Mouse (Mus musculus): ENCODE results near the gene Tenm1. TPM values are rescaled to one million over a fixed set of nuclear protein-coding genes. Genes with fewer than 3 reads are reported as not detected.

Gene Tenm1
- total RNA-seq (2021), result 10 to 100 TPM; 38.1 to 47.5 TPM

DNA sequence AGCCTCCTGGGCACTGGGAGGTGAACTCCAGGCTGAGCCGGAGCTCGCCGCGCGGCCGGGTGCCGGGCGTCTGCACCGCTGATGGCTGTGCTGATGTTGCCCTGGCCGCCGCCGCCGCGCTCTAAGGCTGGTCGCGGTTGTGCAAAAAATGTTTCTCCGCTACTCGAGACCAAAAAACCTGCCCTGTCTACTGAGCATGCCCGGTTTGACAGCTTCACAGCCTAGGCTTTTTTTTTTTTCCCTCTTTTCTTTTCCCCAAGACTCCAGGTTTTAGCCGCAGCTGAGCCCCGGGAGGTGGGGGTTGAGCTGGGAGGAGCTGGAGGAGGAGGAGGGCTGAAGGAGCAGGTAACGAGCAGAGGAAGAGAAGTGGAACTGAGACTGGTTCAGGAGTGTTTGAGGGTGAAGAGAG, at the start of gene Tenm1:
Tenm1 (minus strand) TSS at position 272 of the 409 bp plus-strand sequence.
- peak; percentile 43 to 59 for DNase-seq

DNA sequence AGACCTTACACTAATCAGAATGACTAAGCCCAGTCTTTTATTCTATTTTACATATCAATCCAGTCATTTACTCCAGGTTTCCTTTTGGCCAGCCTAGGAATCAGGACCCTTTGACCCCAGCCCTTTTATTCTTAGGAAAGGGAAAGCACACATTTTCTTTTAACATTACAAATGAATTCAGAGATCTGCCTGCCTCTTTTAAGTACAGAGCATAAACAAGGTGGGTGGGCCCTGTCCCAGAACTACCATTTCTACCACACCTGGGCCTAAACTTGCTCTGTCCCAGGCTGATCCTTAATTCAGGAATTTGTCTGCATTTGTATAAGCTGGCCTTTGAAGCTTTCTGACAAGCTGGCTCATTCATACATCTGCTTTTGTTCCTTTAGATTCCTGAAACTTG, 38.4 kb upstream of the Tenm1 start:
- DNase-seq, result no peak

DNA sequence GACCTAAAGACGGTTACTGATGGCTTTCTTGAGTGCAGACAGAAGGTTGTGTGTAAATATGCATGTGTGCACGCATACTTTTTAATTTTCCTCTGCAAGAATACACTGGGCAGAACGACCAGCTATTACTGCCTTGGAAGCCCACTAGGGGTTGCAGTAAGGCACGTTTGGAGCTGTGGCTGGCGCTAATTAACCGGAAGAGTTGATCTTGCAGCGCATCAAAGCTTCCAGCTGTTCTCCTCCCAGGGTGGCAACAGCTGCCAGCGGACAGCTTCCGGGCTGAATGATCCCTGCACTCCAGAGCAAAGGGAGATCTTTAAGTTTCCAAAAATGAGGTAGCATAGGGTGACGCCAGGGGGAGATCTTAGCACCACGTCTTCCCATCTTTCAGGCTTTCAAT, 1.7 kb upstream of the Tenm1 start:
- DNase-seq, result peak in 1 of 2 experiments; percentile 10

DNA sequence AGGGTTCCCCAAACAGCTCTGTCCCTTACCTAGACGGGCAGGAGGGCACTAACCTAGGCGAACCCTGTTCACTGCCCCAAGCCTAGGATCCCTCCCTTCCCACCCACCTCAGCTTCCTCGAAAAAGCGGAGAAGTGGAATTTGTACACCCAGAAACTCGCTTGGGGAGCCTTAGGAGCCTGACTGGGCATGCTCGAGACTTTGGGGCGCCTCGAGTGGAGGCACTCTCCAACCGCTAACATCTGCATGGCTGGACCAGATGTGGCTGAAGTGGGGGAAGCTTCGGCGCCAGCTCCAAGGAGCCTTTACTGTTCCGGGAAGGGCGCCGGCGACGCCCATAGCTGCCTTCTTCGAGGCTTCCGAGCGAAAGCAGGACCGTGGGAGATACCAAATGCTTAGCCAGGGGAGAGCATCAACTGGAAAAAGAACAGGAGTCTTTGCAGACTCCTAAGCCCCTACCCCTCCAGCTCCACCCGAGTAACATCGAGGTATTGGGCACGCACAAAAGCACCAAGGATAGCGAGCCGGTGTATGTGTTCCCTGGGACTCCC, 1.1 kb upstream of the Tenm1 start:
- peak; percentile 18 to 20 for DNase-seq

DNA sequence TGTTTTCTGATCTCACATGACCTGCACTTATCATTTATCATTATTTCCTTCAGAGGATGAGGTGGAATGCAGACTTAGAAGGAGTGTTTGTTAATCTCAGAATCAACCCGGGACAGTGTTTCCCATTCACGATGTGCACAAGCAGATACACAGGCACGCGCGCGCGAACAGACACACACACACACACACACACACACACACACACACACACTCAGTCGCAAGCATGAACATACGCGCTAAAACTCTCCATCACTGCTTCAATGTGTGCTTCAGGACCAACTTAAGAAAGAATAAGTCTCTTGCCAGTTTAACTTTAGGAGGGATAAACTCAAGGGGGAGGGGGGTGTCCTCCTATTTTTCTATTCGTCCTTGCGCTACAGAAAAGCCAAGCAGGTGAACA, 411 bp upstream of the Tenm1 start:
- peak in 1 of 2 experiments; percentile 2 for DNase-seq

DNA sequence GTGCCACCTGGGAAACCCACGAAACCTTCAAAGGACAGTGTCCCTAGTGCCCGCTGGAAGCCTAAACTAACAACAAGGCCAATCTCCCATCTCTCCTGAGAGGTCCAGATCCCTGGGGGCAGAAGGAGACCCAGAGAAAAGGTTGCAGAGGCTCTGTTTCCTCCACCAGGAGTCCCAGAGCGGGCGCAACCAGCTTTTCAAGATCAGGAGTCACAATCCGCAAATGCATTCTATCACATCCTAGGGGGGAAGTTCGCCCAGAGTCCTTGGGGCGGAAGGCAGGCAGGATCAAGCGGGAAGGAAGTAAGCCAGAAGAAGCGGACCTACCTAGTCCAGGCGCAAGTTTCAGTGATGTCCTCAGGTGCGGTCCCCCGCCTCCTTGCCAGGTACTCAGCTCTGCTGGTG, 963 bp downstream of the Tenm1 start:
- DNase-seq, result peak; percentile 9

DNA sequence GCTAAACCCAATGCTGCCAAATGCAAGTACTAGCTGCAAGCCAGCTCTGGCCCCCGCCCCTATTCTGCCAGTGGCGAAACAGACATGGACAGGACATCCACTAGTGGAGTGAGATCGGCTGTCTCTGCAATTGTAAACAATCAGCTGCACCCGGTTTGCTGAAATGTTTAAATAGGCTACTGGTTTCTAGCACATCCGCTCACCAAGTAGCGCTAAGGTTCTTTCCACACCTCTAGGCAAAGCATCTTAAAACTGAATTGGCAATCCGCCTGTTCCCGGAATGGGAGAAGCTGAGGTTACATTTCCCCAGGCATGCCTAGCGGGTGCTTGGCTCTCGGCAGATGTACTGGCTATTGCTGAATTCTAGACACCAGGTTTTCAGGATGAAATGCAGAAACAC, 1.8 kb downstream of the Tenm1 start:
- peak in 1 of 2 experiments; percentile 9 for DNase-seq

DNA sequence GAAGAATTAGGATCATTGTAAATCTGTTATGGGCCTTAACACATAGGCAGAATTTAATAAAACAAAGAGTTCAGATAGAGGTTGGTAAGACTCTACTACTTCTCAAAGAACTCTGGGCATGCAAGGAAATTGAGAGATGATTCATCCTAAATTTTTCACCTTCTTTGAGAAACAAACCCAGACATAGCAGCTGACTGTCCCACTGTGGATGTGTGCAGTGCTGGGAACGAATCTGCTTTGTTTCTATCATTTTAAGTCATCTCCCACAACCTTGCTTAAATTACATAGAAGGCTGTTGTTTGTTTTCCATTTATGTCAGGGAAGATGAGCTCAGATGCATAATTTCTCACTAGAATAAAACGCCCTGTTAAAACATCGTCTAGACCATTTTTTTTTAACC, 31.0 kb downstream of the Tenm1 start:
- DNase-seq, result no peak

DNA sequence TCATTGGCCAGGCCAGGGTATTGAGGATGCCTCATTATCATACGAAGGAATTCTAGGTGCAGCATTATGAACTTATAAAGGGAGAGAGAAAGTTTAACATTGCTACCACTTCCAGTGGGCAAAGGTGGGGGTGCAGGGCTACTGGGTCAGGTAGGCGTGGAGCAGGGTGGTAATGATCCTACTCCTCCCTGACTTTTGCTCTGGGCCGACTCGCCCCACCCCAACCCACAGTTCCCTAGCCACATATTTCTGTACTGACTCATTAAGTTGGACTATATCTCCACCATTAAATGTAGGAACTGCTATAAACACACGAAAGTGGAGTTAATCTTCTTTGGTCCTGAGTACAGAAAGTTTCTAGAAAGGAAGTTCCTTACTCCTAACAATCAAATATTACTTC, 40.8 kb downstream of the Tenm1 start:
- no peak for DNase-seq

DNA sequence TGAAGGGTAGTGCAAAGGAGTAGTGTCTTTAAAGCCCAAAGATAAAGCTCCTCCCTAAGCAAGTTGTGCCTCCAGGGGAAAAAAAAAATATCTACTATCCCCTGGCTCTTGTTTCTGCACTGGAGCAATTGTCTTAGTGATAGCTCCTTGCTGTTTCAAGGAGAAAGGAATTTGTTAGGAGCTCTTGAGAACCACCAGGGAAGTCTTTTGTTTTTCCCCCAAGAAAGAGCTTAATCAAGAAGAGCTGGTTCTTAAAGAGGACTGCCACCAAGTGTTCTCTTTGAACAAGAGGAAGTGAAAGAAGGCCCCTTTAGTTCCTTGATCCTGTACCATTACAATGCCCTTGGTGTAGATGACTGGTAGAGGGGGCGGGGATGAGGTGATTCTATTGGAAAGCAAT, 56.4 kb downstream of the Tenm1 start:
- DNase-seq, result no peak

DNA sequence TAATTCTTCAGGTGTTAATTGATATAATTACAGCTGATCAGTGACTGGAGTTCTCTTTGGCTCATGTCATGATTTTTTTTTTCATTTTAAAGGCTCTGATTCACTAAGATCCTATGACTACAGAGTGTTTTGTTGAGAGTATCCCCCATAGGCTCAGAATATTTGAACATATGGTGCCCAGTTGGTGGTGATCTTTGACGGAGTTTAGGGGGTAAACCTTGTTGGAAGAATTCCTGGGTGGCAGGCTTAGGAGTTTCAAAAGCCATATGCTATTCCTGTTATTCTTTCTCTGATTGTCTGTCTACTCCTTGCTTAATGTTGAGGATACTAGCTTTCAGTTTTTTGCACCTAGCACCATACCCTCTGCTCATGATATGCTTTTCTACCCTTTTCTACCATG, 109.6 kb downstream of the Tenm1 start:
- DNase-seq, result no peak

DNA sequence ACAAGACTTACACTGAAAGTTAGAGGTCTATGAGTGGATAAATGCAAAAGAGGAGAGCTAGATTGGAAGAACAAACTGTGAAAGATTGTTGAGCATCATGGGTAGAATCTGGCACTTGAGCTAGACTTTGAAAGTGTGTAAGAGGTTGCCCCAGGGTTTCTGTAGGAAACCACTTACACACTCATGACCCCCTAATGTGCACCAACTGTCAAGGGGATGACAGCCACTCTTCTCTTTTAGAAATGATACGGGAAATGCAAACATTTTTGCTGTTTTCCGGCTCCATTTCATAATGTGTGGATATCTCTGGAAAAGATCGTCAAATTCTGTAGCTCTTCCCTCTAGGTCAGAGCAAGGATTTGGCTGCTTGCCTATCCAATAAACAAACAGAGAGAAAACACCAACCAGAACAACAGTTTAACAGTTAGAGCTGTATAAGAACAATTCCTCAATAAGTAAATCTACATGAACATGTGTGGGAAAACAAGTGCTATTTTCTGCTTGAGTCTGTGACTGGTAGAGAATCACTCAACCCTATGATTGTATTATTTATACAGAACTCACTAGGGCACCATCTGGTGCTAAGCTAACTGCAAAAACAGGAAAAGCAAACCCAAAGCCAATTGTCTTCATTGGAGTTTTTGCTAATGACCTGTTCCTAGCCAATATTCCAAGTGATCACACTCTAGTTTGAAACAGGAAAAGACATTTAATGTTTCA, 111.0 kb downstream of the Tenm1 start:
- no peak for DNase-seq

DNA sequence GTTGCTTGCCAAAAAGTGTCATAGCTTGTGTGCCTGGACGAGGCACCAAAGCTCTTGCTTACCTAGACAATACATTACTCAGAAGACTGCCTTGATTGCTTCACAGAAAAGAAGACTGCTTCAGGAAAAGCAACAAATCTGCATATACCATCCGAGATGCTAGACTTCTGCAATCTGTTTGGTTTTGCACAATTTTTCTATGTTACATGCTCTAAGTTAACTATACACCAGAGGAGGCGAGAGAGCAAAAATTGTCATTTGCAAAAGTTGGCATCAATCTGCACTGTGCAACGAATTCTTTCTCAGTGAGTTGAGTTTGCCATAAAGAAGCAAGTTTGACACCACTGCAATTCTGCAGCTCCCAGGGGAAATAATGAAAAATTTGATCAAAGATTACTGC, 193.1 kb downstream of the Tenm1 start:
- DNase-seq, result no peak

DNA sequence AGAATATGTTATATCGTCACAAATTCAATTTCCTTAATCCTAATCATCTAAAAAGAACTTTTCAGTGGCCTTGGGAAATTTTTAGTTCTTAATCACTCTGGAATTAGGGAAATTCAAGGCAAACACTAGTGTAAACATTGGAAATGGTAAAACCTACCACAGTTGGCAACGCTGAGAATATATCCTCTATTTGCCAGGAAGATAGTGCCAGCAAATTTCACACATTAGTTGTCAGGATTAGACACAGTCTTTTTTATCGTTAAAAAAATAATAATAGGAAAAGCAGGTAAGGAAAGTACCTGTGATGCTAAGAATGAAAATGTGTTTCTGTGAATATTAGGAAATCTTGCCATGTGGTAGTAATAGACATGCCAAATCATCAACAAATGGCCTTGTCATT, 223.9 kb downstream of the Tenm1 start:
- no peak for DNase-seq

DNA sequence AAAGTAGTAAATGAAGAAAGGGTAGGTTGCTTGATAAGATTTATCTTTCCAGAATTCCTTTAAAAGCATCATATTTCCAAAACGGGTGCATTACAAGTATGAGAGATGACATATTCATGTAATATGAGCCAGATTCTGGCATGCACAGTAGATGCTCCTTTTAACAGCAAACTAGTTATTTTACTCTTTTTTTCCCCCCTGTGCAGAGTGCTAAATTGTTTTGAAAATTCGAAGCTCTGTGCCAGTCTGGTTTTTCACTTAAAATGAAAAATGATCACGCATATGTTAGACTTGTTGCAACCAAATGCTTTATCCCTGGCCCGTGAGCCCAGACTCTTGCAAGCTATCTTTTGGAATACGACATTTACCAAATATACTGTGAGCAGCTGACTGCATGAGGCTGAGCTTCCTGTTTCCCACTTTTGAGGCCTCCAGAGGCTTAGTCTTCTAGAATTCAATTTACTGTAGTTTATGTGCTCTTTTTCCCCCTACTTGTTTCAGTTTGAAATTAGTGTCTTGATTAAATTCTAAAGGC, 226.6 kb downstream of the Tenm1 start:
- DNase-seq, result peak in 1 of 2 experiments; percentile 4

DNA sequence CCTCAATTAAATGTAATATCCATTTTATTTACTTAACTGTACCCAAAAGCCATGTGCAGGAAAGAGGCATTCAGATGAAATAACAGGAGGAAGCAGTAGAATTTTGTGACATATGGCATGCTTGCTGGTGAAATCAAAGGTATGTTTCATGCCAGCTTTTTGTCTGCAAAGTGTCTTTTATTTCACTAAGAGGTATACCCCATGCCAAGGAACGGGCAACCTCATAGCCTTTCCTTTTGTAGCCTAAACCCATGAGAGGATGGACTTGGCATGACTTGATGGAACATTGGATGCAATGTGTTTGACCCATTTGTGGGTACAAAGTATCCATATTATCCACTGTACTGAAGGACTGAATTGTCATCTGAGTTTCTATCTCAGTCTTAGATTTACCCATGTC, 246.0 kb downstream of the Tenm1 start:
- DNase-seq, result no peak

DNA sequence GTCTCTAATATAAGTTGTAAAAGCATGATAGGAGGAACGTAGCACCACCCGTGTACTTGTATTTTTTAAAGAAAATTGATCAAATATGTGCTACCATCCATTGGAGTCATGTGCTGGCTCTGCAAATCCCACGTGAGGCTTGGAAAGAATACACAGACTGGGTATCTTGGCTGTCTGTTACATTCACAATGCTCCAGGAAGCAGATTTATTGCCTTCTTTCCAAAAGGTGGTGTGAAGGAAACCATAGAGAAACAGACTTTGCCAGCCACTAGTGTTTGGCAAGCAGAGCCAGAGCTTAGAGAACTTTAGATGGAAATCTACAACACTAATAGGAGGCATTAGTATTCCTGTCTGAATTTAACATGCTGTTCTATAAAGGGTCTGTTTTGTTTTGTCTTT, 277.4 kb downstream of the Tenm1 start:
- no peak for DNase-seq

DNA sequence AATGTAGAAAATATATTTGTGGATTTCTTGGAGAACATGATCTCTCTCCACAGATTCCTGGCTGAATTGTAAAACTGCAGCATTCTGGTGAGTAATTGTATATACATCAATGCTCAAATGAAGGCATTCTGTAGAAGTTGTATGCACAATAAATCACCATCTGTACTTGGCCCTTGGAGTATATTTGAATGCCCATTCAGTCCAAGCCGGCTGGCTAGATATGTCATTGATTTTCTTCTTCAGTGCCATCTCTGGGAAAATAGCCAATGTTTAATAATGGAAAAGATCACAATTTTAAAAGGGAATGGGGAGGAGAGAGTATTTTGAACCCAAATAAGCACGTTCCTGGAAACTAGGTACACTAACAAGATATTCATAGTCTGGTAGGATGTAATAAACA, 299.2 kb downstream of the Tenm1 start:
- DNase-seq, result no peak

DNA sequence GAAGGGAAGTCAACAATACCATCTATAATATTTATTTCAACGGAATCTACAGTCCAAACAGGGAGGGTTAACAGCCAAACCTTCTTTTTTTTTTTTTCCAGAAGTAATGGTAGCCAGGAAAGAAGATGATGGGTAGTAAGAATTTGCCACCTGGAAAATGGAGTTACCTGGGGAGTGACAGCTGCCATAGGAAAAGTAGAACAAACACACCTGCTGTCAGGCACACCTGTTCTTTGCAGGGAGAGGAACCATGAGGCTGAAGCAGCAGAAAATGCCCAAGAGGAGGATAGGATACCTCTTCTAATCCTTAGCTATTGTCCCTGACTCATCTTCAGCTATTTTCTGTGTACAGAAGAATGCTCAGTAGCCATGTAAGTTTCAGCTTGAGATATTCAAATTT, 306.4 kb downstream of the Tenm1 start:
- no peak for DNase-seq

DNA sequence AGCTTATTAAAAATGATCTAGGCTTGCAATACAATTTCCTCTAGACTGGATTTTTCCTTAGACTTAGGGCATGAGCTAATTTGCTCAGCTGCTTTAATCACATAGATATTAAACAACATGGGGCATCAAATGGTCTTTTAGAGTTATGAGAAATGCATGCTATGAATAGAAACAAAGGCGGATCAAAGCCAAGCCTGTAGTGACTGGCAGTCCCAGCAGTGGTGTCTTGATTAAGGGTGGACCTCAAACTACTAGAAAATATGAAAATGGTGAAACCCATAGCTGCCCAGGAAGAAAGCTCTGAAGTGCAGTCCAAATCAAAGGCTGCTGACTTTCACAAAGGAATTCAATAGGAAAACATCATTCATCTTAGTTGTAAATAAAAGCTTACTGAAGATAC, 306.9 kb downstream of the Tenm1 start:
- DNase-seq, result no peak

DNA sequence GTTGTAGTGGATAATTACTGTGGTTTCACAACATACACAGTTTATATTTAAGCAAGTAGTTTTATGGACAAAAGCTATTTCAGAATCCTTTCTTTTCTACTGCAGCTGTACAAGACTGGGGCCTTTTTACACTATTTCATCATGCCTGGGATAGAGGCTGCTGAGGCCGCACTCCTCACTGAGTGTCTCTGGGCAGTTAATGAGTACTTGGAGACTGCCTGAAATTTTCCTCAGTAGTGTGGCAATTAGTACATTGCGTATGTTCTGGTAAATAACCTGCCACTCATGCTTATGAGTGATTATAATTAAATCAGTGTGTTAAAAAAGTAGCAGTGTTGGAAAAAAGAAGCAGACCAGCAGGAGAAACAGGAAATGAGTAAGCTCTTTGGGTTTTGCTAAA, 442.8 kb downstream of the Tenm1 start:
- DNase-seq, result no peak

DNA sequence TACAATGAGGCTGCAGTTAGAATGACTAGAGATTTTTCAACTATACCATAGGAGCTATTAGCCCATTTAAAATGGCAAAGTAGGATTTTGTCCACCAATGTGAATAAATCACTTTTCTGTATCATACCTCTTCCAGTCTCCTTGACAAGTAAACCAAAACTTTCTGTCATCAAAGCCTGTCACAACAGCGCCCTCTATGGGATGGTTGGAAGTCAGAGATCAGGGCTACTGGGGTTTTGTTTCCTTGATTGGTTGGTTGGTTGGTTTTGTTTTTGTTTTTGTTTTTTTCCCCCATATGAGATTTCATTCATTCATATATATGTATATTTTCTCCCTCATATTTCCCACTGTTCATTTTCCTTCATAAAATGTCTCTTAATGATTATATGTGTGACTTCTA, 455.4 kb downstream of the Tenm1 start:
- no peak for DNase-seq

DNA sequence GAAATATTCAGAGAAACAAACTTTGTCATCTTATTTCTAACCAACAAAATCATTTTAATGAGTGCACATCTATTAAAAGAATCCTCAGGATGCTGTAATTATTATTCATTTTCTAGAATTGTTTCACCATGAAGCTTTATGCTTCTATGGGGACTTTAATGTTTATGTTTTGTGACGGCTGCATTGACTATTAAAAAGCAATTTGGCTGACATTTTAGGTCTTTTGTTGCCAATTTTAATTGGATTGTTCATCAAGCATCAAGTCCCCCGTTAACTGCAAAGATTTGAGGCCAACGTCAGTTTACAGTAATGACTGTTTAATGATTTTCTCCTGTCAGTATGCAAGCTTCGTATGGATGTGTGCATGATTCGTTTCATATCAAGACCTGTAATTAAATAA, 461.3 kb downstream of the Tenm1 start:
- DNase-seq, result no peak

DNA sequence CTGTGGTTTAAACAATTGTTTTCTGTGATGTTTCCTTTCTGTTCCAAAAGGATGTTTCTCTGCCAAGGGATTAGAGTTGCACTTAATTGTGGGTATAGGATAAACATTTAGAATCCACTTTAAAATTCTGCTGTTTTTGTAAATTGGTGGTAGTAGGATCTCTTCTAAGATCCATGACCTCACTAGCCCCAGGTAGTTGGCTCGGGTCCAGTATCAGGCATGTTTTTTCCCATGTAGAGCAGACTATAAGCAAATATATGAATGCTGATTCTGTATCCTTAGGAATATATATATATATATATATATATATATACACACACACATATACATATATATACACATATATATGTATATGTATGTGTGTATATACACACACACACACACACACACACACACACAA, 567.2 kb downstream of the Tenm1 start:
- DNase-seq, result no peak

Data from layer of hippocampus, postnatal 36 days (tissue).